Mouse (Mus musculus): Measurements from ENCODE around the gene Mier2. TPM values are rescaled to one million over a fixed set of nuclear protein-coding genes. Genes with fewer than 3 reads are reported as not detected.
A peak's percentile ranks its signal among the peaks of the same experiment; 100 is the strongest.

The Mier2 gene
- polyA plus RNA-seq, 1 experiment from 2014 or later: 40.5 TPM

DNA sequence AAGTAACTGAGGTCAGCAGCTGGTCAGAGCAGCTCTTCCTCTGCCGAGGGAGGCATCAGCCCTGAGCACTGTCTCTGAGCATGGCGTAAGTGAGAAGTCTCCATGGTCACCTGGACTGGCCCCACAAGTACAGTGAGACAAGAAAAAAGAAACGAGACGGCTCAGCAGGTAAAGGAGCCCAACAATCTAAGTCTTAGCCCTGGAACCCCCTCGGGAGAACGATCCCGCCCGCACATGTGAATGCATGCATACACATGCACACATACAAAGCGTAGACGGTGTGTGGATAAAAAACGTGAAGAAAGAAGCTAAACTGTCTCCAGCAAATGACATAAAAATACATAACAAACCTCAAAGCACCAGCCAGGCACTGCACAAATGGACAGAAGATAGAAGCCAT lies 8.5 kb downstream of the Mier2 start:
- no peaks in the 10 kb centered on the region for H3K27me3 ChIP-seq (replicated peaks)
- H3K9me3 ChIP-seq: no peaks in the 10 kb centered on the region
- H3K36me3 ChIP-seq: peaks cover 72% of the 10 kb centered on the region
- H3K4me2 ChIP-seq (replicated peaks): no peak overlapping the region
- ATAC-seq: no peak
- no peak overlapping the region for H3K9ac ChIP-seq
- WGBS: 90% methylated on average over 11 of the region's 11 CpGs
- no peak overlapping the region for H3K4me3 ChIP-seq (replicated peaks)
- H3K4me1 ChIP-seq (replicated peaks): 0 out of 2 replicates have a peak, but pooled peaks cover 2% of the 10 kb centered on the region
- no peak overlapping the region for H3K27ac ChIP-seq

GRCm38 (mm10) chr10:79545891-79546290 lies 9.1 kb downstream of the Mier2 start:
- H3K36me3 ChIP-seq: peaks cover 77% of the 10 kb centered on the region
- no peak for ATAC-seq

DNA sequence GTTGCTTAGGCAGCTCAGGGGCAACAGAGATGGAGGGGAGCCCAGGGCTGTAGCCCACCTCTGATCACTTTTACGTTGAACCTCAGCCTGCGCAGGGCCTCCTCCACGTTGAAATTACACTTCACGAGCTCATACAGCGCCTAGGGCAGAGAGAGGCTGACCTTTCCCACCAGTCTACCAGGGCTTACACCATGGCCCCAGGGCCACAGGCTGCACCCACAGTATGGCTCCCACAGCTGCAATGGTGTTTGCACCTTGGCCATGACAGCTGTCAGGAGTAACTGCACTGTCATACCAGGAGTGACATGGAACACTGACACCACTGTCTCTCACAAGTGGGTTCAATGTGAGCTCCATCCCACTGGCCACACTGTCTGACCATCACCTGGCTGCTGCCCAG lies 10.4 kb downstream of the Mier2 start:
- Histone ChIP-seq H3K9ac (no peak overlapping the region), H3K9me3 (no peaks in the 10 kb centered on the region), H3K27ac (0 out of 2 replicates have a peak overlapping the region, but pooled peaks have one; percentile 7), H3K4me2 (replicated peaks) (no peak overlapping the region), H3K36me3 (peaks cover 83% of the 10 kb centered on the region), H3K4me1 (replicated peaks) (0 out of 2 replicates have a peak, but pooled peaks cover 2% of the 10 kb centered on the region), H3K27me3 (replicated peaks) (no peaks in the 10 kb centered on the region), H3K4me3 (replicated peaks) (no peak overlapping the region)
- peak; percentile 40; the same call in 1 of the 2 replicates for ATAC-seq
- 89% methylated on average over 5 of the region's 5 CpGs for WGBS

More at GRCm38 (mm10) chr10:79545891-79546290, 9.1 kb downstream of the Mier2 start:
- H3K9me3 ChIP-seq: no peaks in the 10 kb centered on the region
- H3K27ac ChIP-seq: no peak overlapping the region
- no peak overlapping the region for H3K4me3 ChIP-seq (replicated peaks)
- no peak overlapping the region for H3K9ac ChIP-seq
- 89% methylated on average over 12 of the region's 12 CpGs for WGBS
- H3K4me2 ChIP-seq (replicated peaks): no peak overlapping the region
- H3K27me3 ChIP-seq (replicated peaks): no peaks in the 10 kb centered on the region
- H3K4me1 ChIP-seq (replicated peaks): 0 out of 2 replicates have a peak, but pooled peaks cover 2% of the 10 kb centered on the region

- H3K27ac ChIP-seq: no peak overlapping the region
- H3K4me2 ChIP-seq (replicated peaks): no peak overlapping the region
- ATAC-seq: peak; percentile 73
- no peaks in the 10 kb centered on the region for H3K27me3 ChIP-seq (replicated peaks)
- no peaks in the 10 kb centered on the region for H3K9me3 ChIP-seq
- H3K9ac ChIP-seq: no peak overlapping the region
- H3K4me1 ChIP-seq (replicated peaks): 0 out of 2 replicates have a peak, but pooled peaks cover 2% of the 10 kb centered on the region
- no peak overlapping the region for H3K4me3 ChIP-seq (replicated peaks)
- 74% methylated on average over 9 of the region's 9 CpGs for WGBS
- H3K36me3 ChIP-seq: peaks cover 77% of the 10 kb centered on the region
Observed at GRCm38 (mm10) chr10:79543884-79544597, 11.0 kb downstream of the Mier2 start.

DNA sequence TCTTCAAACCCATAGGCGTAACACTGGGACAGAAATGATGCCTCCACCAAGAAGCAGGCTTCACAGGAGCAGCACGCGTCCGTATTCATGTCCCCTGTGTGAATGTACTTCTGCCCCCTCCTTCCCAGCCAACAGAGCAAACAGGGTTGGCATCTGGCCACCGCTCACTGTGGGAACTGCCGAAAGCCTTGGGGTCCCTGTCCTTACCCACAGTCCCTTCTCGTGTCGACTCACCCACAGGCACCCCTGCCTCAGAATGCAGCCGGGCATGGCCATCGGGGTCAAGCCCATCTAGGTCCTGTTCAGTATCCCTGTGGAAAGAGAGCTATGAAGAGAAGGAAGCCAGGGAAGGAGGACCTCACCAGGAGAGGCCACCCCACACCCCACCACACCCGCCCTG lies 12.8 kb downstream of the Mier2 start:
- WGBS: 98% methylated on average over 11 of the region's 11 CpGs
- 0 out of 2 replicates have a peak, but pooled peaks cover 2% of the 10 kb centered on the region for H3K4me1 ChIP-seq (replicated peaks)
- no peak for ATAC-seq
- peaks cover 62% of the 10 kb centered on the region for H3K36me3 ChIP-seq
- no peaks in the 10 kb centered on the region for H3K9me3 ChIP-seq
- H3K27me3 ChIP-seq (replicated peaks): no peaks in the 10 kb centered on the region
- no peak overlapping the region for H3K9ac ChIP-seq
- H3K4me2 ChIP-seq (replicated peaks): no peak overlapping the region
- no peak overlapping the region for H3K4me3 ChIP-seq (replicated peaks)
- no peak overlapping the region for H3K27ac ChIP-seq

DNA sequence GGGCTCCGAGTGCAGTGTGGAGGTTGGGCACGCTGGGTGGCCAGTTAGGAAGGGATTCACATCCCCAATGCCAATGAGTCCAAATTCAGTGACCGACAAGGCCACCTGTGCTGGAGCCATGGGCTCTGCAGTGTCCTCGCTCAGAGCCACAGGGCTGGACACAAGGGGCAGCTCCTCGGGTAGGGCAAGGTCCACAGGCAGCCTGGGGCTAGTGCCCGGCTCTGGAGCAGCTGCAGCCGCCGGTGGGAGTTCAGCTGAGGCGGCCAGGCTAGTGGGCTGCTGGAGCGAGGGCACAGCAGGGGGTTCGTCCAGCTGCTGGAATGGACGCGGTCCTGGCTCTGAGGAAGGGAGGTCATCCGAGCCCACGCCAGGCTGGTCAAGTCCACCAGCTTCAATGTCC lies 13.5 kb downstream of the Mier2 start:
- ATAC-seq: no peak
- H3K9me3 ChIP-seq: no peaks in the 10 kb centered on the region
- no peak overlapping the region for H3K27ac ChIP-seq
- H3K4me2 ChIP-seq (replicated peaks): no peak overlapping the region
- peaks cover 55% of the 10 kb centered on the region for H3K36me3 ChIP-seq
- H3K4me1 ChIP-seq (replicated peaks): 0 out of 2 replicates have a peak, but pooled peaks cover 2% of the 10 kb centered on the region
- H3K4me3 ChIP-seq (replicated peaks): no peak overlapping the region
- 89% methylated on average over 15 of the region's 15 CpGs for WGBS
- H3K9ac ChIP-seq: no peak overlapping the region
- H3K27me3 ChIP-seq (replicated peaks): no peaks in the 10 kb centered on the region

GRCm38 (mm10) chr10:79540746-79541145 lies 14.3 kb downstream of the Mier2 start:
- Histone ChIP-seq H3K36me3 (peaks cover 48% of the 10 kb centered on the region), H3K9me3 (no peaks in the 10 kb centered on the region), H3K4me3 (replicated peaks) (no peak overlapping the region), H3K27ac (no peak overlapping the region), H3K4me1 (replicated peaks) (0 out of 2 replicates have a peak, but pooled peaks cover 2% of the 10 kb centered on the region), H3K9ac (no peak overlapping the region), H3K27me3 (replicated peaks) (no peaks in the 10 kb centered on the region), H3K4me2 (replicated peaks) (no peak overlapping the region)
- no peak for ATAC-seq
- WGBS: 97% methylated on average over 11 of the region's 11 CpGs

DNA sequence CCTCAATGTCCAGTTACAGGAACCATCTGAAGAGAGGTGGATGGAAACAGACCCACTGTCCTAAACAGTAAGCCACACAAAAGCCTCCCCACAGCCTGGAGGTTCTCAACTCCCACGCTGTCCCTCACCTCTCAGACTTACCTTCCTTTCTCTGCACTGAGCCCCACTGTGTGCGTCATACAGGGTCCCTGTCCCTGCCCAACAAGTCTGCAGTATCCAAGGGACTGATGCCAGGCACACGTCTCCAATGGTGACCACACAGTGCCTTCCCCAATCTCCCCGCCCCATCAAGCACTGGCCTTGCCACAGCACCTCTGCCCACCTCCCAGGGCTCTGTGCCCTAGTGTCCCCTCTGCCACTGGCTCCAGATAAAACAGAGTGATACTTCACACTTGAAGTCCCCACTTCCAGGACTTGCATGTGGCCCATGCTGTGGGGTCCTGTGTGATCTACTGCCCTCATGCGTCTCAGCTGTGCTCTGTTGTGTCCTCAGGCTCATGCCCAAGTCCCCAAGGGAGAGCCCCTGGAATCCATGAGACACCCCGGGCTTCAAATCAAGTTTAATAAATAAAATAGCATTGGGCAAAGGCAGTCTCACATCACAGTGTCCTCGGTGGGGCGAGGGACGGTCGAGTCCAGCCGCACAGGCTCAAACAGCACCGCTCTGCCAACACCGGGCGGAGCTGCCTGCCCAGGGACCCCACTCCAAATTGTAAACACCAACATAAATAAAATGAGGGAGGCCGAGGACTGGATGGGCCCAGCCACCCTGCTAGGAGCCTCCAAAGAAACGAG lies 15.1 kb downstream of the Mier2 start:
- peaks cover 41% of the 10 kb centered on the region for H3K36me3 ChIP-seq
- no peak for ATAC-seq
- WGBS: 89% methylated on average over 16 of the region's 16 CpGs

GRCm38 (mm10) chr10:79538873-79539272 lies 16.1 kb downstream of the Mier2 start:
- no peaks in the 10 kb centered on the region for H3K9me3 ChIP-seq
- WGBS: 53% methylated on average over 4 of the region's 4 CpGs
- H3K4me2 ChIP-seq (replicated peaks): no peak overlapping the region
- H3K9ac ChIP-seq: no peak overlapping the region
- H3K36me3 ChIP-seq: peaks cover 33% of the 10 kb centered on the region
- 0 out of 2 replicates have a peak, but pooled peaks cover under 1% of the 10 kb centered on the region for H3K4me1 ChIP-seq (replicated peaks)
- H3K27me3 ChIP-seq (replicated peaks): no peaks in the 10 kb centered on the region
- ATAC-seq: no peak
- no peak overlapping the region for H3K4me3 ChIP-seq (replicated peaks)
- H3K27ac ChIP-seq: no peak overlapping the region

More for the DNA sequence above, 15.1 kb downstream of the Mier2 start:
- no peak overlapping the region for H3K9ac ChIP-seq
- no peak overlapping the region for H3K4me3 ChIP-seq (replicated peaks)
- no peak overlapping the region for H3K4me2 ChIP-seq (replicated peaks)
- 0 out of 2 replicates have a peak, but pooled peaks cover 2% of the 10 kb centered on the region for H3K4me1 ChIP-seq (replicated peaks)
- H3K27ac ChIP-seq: no peak overlapping the region
- H3K27me3 ChIP-seq (replicated peaks): no peaks in the 10 kb centered on the region
- no peaks in the 10 kb centered on the region for H3K9me3 ChIP-seq

DNA sequence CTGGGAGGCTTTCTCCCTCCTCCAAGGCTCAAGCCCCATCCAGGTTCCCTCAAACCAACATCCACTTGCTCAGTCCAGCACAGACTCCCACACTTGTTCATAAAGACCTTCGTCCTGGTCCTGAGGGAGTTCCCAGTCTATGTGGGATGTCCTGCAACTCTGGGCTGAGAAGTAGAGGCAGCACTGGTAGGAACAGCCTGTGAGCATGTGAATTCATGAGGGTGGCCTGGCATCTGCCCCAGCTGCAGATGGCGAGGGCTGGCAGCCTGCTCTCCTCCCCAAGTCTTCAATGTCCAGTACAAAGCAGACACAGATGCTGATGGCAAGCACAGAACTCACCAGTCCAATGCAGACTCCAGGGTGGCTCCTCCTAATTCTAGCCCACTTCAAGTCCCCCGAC lies 16.7 kb downstream of the Mier2 start:
- Histone ChIP-seq H3K27ac (no peak overlapping the region), H3K4me3 (replicated peaks) (no peak overlapping the region), H3K27me3 (replicated peaks) (no peaks in the 10 kb centered on the region), H3K4me2 (replicated peaks) (no peak overlapping the region), H3K36me3 (peaks cover 27% of the 10 kb centered on the region), H3K9me3 (no peaks in the 10 kb centered on the region), H3K9ac (no peak overlapping the region), H3K4me1 (replicated peaks) (no peaks in the 10 kb centered on the region)
- no peak for ATAC-seq
- 87% methylated on average over 3 of the region's 3 CpGs for WGBS

GRCm38 (mm10) chr10:79537781-79538180 lies 17.2 kb downstream of the Mier2 start:
- H3K9me3 ChIP-seq: no peaks in the 10 kb centered on the region
- H3K27ac ChIP-seq: no peak overlapping the region
- peaks cover 24% of the 10 kb centered on the region for H3K36me3 ChIP-seq
- H3K4me3 ChIP-seq (replicated peaks): no peak overlapping the region
- ATAC-seq: no peak
- no peaks in the 10 kb centered on the region for H3K27me3 ChIP-seq (replicated peaks)
- H3K4me1 ChIP-seq (replicated peaks): 0 out of 2 replicates have a peak, but pooled peaks cover 3% of the 10 kb centered on the region
- no peak overlapping the region for H3K9ac ChIP-seq
- 94% methylated on average over 2 of the region's 2 CpGs for WGBS
- no peak overlapping the region for H3K4me2 ChIP-seq (replicated peaks)

- no peak overlapping the region for H3K4me2 ChIP-seq (replicated peaks)
- H3K9me3 ChIP-seq: no peaks in the 10 kb centered on the region
- H3K4me1 ChIP-seq (replicated peaks): 0 out of 2 replicates have a peak, but pooled peaks cover 4% of the 10 kb centered on the region
- H3K4me3 ChIP-seq (replicated peaks): no peak overlapping the region
- no peak for ATAC-seq
- peaks cover 20% of the 10 kb centered on the region for H3K36me3 ChIP-seq
- no peak overlapping the region for H3K9ac ChIP-seq
- no peaks in the 10 kb centered on the region for H3K27me3 ChIP-seq (replicated peaks)
- 88% methylated on average over 7 of the region's 7 CpGs for WGBS
- no peak overlapping the region for H3K27ac ChIP-seq
Observed at GRCm38 (mm10) chr10:79537271-79537670, 17.7 kb downstream of the Mier2 start.

All from intestine, embryonic 15.5 days (tissue).